Mouse (Mus musculus) embryo, embryonic 10.5 days (tissue): ENCODE data around the gene Vsx1.

Experiments used
- DNase-seq: peaks from one replicate; pipeline ENCODE4 v3.0.0-alpha.2; 2015; ENCODE audit warnings: low spot score

Gene Vsx1

GRCm38 (mm10) chr2:150689223-150689800, at the start of gene Vsx1:
TSS of gene Vsx1 (minus strand) at chr2:150689360.
- DNase-seq, result no peak

GRCm38 (mm10) chr2:150737881-150738280, 48.7 kb upstream of the Vsx1 start:
- no peak for DNase-seq

GRCm38 (mm10) chr2:150735756-150736576, 46.8 kb upstream of the Vsx1 start:
- peak; percentile 80 for DNase-seq

DNA sequence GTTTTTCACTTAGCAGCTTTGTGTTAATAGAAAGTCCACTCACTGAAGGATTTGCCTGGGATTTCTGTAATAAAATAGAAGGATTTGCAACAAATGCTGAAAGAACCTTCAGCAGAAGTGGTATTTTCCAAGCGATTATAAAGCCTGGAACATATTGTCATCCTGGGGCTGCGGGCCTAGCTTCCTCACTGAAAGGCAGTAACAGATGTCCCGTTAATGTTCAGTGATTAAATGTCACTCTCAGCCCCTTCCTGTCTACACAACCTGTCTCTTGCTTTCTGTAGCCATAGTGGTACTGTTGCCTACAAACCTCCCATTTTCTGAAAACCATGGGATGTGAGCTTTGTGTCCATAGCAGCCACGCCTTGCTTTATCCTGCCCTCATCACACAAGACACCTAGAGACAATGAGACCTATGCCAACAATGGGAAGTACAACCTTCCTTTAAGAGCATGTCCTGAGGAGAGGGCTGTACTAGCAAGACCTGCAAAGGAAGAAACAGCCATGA, 23.1 kb upstream of the Vsx1 start:
- DNase-seq, result no peak

DNA sequence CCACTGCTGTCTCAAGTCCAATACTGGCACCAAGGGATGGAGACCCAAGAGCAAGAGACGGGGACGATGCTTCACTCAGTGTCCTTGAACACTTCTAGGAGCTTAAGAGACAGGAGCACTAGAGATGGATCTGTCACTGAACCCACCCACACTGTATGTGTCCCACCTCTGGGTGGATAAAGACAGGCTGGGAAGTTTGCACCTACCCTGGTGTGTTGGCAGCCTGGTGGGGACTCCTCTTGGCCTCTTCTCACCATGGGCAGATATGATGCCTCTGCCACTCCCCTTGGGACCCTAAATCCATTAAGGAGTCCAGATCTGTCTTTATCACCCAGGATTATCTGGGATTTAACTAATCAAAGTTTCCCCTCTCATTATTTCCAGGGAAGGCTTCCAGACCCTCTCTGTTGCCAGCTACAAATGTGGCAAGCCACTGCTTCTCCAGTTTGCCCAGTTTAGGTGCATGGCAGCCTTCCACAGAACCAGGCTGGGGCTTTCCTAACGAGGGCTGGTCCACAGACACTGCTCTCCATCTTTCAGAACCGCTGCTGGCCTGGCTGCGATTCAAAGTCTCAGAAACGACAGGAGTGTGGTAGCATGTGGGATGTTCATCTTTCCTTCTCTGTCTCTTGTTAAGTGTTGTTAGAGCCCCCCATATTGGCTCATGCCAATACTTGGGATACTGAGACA, 2.5 kb upstream of the Vsx1 start:
- no peak for DNase-seq

DNA sequence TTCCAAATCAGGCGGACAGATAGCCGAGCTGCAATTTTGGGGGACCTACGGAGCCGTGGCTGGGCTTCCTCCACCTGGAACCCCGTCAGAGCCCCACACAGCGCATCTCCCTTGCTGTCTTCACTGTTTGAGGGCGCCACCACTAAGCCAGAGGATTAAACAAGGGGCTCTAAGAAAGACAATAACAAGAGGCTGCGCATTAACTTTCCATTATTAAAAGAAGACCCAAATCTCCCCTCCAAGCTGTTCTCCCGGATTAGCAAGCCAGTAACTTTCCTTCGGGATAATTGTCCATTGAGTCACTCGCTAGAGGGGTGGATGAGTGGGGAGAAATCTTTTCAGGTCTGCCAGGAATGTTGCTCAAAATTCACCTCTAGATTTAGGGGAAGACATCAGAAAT, 1.1 kb upstream of the Vsx1 start:
- DNase-seq, result no peak

DNA sequence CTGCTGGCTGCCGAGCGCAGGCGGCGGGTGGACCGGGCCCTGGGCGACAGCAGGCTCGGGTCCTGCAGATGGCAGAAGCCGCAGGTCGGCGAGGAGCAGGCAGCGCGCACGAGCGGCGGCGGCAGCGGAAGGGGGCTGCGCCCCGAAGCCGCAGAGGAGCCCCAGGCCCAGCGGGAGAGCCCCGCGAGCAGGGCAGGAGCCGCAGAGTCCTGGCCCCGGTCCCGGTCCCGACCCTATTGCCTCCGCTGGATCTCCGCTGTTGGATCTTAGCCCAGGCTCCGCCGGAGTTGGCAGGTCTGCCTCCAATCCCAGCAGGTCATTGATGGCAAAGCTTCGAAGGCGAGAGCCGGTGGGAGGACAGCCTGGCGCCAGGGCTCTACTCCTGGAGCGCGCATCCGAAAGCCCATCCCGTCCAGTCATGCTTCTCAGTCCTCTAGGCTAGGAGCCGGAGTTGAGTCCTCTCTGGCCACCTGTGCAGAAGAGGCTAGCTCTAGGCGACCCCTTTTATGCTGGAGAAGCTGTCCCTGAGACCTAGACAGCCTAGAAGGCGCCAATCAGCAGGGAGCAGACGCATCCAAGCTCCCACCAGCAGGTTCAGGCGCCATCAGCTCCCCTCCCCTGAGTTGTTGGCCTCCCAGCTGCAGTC, 496 bp downstream of the Vsx1 start:
- peak; percentile 38 for DNase-seq

DNA sequence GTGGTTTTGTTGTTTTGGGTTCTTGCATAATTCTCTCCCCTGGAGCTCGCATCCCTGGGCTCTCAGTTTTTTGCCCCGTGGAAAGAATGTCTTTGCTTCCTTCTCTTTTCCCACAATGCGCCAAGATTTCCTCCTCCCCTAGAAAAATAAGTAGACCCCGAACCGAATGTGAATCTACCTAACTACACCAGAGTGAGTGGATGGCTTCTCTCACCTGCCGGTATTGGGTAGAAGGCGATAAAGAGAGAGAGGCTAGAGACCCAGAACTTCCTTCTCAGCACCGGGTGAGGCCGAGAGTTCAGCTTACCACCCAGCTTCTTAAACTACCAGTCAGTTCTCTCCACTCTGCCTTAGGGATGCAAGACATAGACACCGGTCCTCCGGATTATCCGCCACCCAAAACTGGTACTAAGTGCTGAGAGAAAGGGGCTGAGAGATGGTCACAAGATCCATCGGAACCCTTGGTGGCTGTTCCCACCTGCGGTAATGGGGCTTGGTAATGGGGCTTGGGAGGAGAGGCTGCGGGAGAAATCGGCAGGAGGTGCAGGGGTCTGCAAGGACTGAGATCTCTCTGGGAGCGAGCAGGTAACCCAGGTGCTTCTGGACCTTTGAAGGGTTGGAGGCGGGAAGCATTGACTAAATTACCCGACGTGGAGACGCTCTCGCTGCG, 1.2 kb downstream of the Vsx1 start:
- DNase-seq, result peak; percentile 31

- DNase-seq, result no peak
Observed at GRCm38 (mm10) chr2:150685389-150685788, 3.8 kb downstream of the Vsx1 start.

- DNase-seq, result no peak
Observed at GRCm38 (mm10) chr2:150684451-150684850, 4.7 kb downstream of the Vsx1 start.

- DNase-seq, result no peak
Observed at GRCm38 (mm10) chr2:150681581-150681980, 7.6 kb downstream of the Vsx1 start.

GRCm38 (mm10) chr2:150678392-150678791, 10.8 kb downstream of the Vsx1 start:
- peak; percentile 92 for DNase-seq

GRCm38 (mm10) chr2:150675525-150675924, 13.6 kb downstream of the Vsx1 start:
- no peak for DNase-seq

DNA sequence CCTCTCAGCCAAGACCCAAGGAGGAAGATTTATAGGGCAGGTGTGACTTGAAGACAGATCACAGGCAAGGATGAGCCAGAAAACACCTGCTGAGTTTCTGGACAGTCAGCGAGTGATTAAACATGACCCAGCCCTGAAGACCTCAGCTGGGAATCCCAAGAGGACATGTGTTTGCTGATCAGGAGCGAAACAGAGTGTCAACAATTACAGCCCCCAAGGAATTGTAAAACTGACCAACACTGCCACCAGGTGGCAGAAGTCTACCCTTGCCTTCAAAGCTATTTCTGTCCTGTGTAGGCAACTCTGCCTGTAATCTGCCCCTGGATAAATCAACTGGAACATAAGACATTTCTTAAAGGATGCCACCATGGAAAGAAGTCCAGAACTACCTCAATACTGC, 14.3 kb downstream of the Vsx1 start:
- peak; percentile 91 for DNase-seq

DNA sequence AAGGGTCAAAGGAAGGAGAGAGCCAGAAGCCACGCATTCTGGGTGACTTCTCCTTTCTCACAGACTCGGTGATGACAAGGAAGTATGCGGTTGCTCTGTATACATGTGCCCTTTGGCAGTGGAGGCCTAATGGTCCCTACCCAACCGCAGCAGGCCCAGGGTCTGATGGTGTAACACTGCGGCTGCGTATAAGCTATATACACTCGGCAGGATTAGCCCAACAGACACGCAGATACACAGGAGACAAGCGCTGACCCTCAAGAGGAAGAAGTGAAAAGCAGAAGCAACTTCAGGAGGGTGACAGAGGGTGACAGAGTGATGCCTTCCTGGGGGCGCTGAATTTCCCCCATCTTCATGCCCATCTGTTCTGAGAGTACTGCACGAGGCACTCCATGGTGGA, 15.2 kb downstream of the Vsx1 start:
- no peak for DNase-seq

- no peak for DNase-seq
Observed at GRCm38 (mm10) chr2:150671609-150672290, 17.4 kb downstream of the Vsx1 start.

DNA sequence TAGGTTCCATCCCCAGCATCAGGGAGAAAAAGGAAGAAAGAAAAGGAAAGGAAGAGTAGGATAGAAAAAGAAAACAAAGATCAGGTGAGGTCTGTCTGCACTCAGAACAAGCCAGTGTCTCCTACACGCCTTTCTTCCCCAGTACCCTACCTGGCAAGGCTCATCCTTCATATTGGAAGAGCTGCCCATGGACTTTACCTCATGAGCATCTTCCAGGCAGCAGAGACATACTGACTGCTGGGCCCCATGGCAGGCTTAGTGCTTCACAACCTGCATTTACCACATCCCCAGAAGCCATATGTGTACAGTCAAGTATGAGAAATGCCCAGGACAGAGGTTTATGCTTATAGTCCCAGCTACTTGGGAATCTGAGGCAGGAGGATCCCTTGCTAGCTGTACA, 18.2 kb downstream of the Vsx1 start:
- no peak for DNase-seq

GRCm38 (mm10) chr2:150669454-150670045, 19.6 kb downstream of the Vsx1 start:
- DNase-seq, result no peak

DNA sequence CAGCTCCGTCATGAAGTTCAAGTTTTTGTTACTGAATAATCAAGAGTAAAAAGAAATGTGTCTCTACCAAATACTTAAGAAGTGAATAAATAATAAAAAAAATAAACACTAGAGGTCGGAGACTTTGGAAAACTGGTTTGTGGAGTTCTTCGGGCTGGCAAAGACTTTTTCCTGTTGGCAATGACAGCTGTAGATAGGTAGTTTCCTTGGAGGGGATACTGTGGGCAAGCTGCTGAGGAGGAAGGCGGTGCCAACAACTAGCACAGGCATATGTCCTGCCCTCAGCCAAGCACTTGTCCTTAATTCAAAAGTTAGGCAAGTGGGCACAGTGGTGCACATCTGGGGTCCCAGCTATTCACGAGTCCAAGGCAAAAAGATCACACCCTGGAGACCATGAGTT, 20.2 kb downstream of the Vsx1 start:
- no peak for DNase-seq

- peak; percentile 58 for DNase-seq
Observed at GRCm38 (mm10) chr2:150667820-150668766, 21.1 kb downstream of the Vsx1 start, which contains the start of gene Acss1. TSS of gene Acss1 (minus strand) at chr2:150668500.
